Mouse (Mus musculus): ENCODE data around the gene Tcp11x2. TPM values are rescaled to one million over a fixed set of nuclear protein-coding genes. Genes with fewer than 3 reads are reported as not detected.

Tcp11x2 gene
- polyA plus RNA-seq (2021; fragmentation: Nextera tagmentation) = not detected in 2 replicates
- long read RNA-seq, experiment 1 = 0 reads
- long read RNA-seq, experiment 2 = 0 reads

DNA sequence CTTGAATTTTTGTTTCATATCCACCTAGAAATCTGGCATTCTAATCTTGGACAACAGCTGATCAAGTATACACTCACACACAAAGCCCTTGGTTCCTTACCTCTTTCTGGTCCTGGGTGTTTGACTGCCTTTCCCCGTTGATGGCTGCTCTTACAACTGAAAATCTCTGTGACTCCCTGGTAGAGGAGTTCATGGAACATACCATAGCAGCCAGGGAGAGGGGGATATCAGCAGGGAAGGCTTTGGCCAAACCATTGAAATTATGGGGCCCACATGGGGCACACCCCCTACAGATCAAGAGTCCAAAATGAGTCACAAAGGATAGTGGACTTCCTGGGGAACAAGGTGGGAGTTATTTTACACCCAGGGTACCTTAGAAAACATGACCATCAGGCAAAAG lies at the start of gene Tcp11x2:
Tcp11x2 (minus strand) TSS at position 158 of the 400 bp plus-strand sequence.

DNA sequence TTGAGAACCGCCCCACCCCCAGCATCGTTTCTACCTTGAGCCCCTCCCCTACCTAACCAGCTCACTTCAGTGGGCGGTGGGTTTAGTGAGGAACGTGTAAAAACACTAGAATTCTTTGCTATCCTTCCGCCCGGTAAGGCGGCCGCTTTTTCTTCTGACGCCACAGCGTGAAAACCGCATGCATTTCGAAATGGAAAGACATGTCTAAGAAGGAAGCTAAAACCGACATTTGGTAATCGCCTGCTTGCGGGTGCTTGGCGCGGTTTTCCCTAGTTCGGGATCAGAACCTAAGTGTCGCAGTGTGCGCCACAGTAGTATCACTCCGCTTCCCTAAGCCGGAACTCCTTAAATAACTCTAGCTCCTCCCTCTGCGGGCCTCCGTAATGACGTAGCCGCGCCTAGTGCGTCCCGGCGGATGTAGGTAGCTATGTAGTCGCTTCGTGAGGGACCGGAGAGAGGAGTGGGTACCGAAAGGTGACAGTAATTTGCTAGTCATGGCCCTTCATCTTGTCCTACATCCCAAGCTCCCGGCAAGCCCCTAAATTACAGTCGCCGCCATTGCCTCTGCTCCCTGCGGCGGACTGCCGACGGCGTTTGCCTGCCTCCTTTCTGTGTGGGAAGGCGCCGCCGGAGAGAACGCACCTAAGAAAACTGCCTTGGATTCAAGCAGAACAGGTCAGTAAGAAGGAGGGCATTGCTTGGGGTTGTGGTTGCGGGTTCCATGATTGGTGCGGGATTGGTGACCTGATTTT lies 48.9 kb upstream of the Tcp11x2 start, which contains the start of the genes Armcx5 and Gprasp1:
Armcx5 (plus strand) TSS at position 430 of the 752 bp plus-strand sequence.
Gprasp1 (plus strand) TSS at position 430 of the 752 bp plus-strand sequence.

DNA sequence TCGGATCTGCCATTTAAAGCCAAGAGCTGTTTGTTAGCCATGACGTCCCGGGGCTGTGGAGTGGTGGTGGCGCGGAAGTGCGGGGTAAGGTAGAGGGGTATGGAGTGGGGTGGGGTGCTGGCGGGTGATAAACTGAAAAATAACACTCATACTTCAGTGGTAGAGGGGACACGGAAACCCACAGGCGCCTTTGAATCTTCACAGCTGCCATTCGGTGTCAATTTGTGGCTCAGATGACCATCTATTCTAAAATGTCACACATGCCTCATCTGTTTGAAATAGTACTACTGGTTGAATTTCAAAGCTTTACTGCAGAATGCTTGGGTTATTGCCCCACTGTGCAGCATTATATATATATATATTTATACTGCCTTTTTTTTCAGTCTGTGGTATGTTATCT lies 31.6 kb upstream of the Tcp11x2 start, which contains the start of gene Tmsb15a:
Tmsb15a (minus strand) TSS at position 101 of the 400 bp plus-strand sequence.

DNA sequence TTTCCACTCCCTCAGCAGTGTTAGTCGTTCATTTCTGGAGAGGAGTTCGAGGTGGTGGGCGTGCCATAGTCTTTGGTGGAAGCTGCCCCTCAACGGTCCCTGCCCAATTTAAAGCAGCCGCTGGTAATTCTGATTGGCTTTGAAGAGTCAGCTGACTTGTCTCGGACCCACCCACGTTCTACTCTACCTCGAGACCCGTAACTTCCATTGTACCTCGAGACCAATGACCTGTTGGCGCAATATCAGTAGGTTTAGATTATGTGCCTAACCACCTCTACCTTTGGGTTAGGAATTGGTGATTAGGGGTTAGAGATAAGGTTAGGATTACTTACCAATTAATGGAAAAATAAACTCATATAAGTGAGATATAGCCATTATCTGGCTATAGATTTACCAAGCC lies 66.0 kb downstream of the Tcp11x2 start, which contains the start of gene Prame:
Prame (minus strand) TSS at position 101 of the 400 bp plus-strand sequence.

Other genes starting within 250 kb of the Tcp11x2 start
- not detected in 2 replicates for gene AV320801, start 199.2 kb downstream of the Tcp11x2 start, polyA plus RNA-seq (2021; fragmentation: Nextera tagmentation)
- not detected in 2 replicates for gene Nxf7, start 95.0 kb downstream of the Tcp11x2 start, polyA plus RNA-seq (2021; fragmentation: Nextera tagmentation)
- not detected in 2 replicates for gene Prame, start 66.1 kb downstream of the Tcp11x2 start, polyA plus RNA-seq (2021; fragmentation: Nextera tagmentation)
- not detected in 2 replicates for gene Tmsb15a, start 31.5 kb upstream of the Tcp11x2 start, polyA plus RNA-seq (2021; fragmentation: Nextera tagmentation)
- 15.8 and 19.0 TPM in 2 replicates for gene Armcx5, start 48.9 kb upstream of the Tcp11x2 start, polyA plus RNA-seq (2021; fragmentation: Nextera tagmentation)
- 57.1 and 66.4 TPM in 2 replicates for gene Gprasp1, start 48.9 kb upstream of the Tcp11x2 start, polyA plus RNA-seq (2021; fragmentation: Nextera tagmentation)
- 36.4 and 36.9 TPM in 2 replicates for gene Bhlhb9, start 103.8 kb upstream of the Tcp11x2 start, polyA plus RNA-seq (2021; fragmentation: Nextera tagmentation)
- gene Gprasp2, start 145.2 kb upstream of the Tcp11x2 start, polyA plus RNA-seq (2021; fragmentation: Nextera tagmentation) = 45.4 and 55.5 TPM in 2 replicates